Mouse (Mus musculus) MEL (cell line): ENCODE data around the gene Wscd1. TPM values are rescaled to one million over a fixed set of nuclear protein-coding genes. Genes with fewer than 3 reads are reported as not detected.

Experiments used
- DNase-seq: peaks from one replicate; pipeline ENCODE4 v3.0.0; 2011; ENCODE audit warnings: low read depth, low spot score
- H3K27ac ChIP-seq: 2 replicates; pipeline ENCODE4 v1.5.1; 2012; ENCODE audit warnings: low read depth, mild to moderate bottlenecking, control low read depth, low read length, moderate library complexity; ENCODE audit not compliant: control insufficient read depth
- H3K27me3 ChIP-seq, 2 experiments: fragments of 150-350 bp in 1 of 2; sonication (generic) in 1 of 2; 2 replicates each; pipeline ENCODE4 v1.6.1; 2012; ENCODE audit warnings: low read length in 2 of 2, mild to moderate bottlenecking in 2 of 2, improper control_type of control experiment in 1 of 2, moderate library complexity in 1 of 2; ENCODE audit not compliant: insufficient read depth in 2 of 2, control insufficient read depth in 1 of 2
- H3K36me3 ChIP-seq, 2 experiments: 2 replicates each; pipeline ENCODE4 v1.6.1; 2012 to 2014; ENCODE audit warnings: low read length in 2 of 2, improper control_type of control experiment in 1 of 2, inconsistent platforms in 1 of 2, mild to moderate bottlenecking in 1 of 2; ENCODE audit not compliant: insufficient read depth in 2 of 2, control insufficient read depth in 1 of 2
- H3K4me1 ChIP-seq, 2 experiments: fragments of 150-350 bp in 1 of 2; sonication (generic) in 1 of 2; 2 replicates each; pipeline ENCODE4 v1.6.1; 2012; ENCODE audit warnings: low read length in 2 of 2, improper control_type of control experiment in 1 of 2, mild to moderate bottlenecking in 1 of 2; ENCODE audit not compliant: insufficient read depth in 2 of 2, control insufficient read depth in 1 of 2
- H3K4me3 ChIP-seq, 2 experiments: fragments of 150-350 bp in 1 of 2; sonication (generic) in 1 of 2; 2 replicates each; pipeline ENCODE4 v1.5.1; 2012; ENCODE audit warnings: low read depth in 2 of 2, low read length in 2 of 2, mild to moderate bottlenecking in 2 of 2, moderate library complexity in 2 of 2, control low read depth in 1 of 2, improper control_type of control experiment in 1 of 2; ENCODE audit not compliant: control insufficient read depth in 1 of 2, insufficient read depth in 1 of 2
- H3K79me2 ChIP-seq: 2 replicates; pipeline ENCODE4 v1.6.1; 2012; ENCODE audit warnings: mild to moderate bottlenecking, low read length, moderate library complexity; ENCODE audit not compliant: control insufficient read depth, poor library complexity, insufficient read depth
- H3K9ac ChIP-seq: 2 replicates; pipeline ENCODE4 v1.6.1; 2012; ENCODE audit warnings: low read depth, mild to moderate bottlenecking, control low read depth, low read length, moderate library complexity; ENCODE audit not compliant: control insufficient read depth, poor library complexity, severe bottlenecking
- H3K9me3 ChIP-seq: fragments of 150-350 bp; sonication (generic); replicated peaks from 2 replicates; pipeline ENCODE4 v1.6.1; 2012; ENCODE audit warnings: mild to moderate bottlenecking, low read length, improper control_type of control experiment, moderate library complexity; ENCODE audit not compliant: insufficient read depth
- BHLHE40 ChIP-seq: IDR thresholded peaks from 2 replicates; pipeline ENCODE4 v1.6.1; 2012; ENCODE audit warnings: low read depth, mild to moderate bottlenecking, inconsistent platforms, low read length, improper control_type of control experiment, borderline replicate concordance
- CHD1 ChIP-seq: IDR thresholded peaks from 2 replicates; pipeline ENCODE4 v1.6.1; 2012; ENCODE audit warnings: low read depth, mild to moderate bottlenecking, inconsistent platforms, low read length, improper control_type of control experiment
- CHD2 ChIP-seq: IDR thresholded peaks from 2 replicates; pipeline ENCODE4 v1.6.1; 2011; ENCODE audit warnings: low read length, improper control_type of control experiment
- CTCF ChIP-seq, 3 experiments: IDR thresholded peaks in 2 of 3; conservative IDR thresholded peaks in 1 of 3; 2 replicates each; pipeline ENCODE4 v1.5.1; 2011 to 2012; ENCODE audit warnings: low read length in 3 of 3, low read depth in 2 of 3, mild to moderate bottlenecking in 2 of 3, improper control_type of control experiment in 1 of 3, inconsistent platforms in 1 of 3, mixed read lengths in 1 of 3, moderate library complexity in 1 of 3; ENCODE audit not compliant: control insufficient read depth in 1 of 3, insufficient read depth in 1 of 3, poor library complexity in 1 of 3, severe bottlenecking in 1 of 3
- ELF1 ChIP-seq: IDR thresholded peaks from 2 replicates; pipeline ENCODE4 v1.6.1; 2014; ENCODE audit warnings: low read depth, mild to moderate bottlenecking, inconsistent platforms, low read length, improper control_type of control experiment, moderate library complexity
- EP300 ChIP-seq, 2 experiments: IDR thresholded peaks; 2 replicates each; pipeline ENCODE4 v1.6.1; 2011; ENCODE audit warnings: improper control_type of control experiment in 2 of 2, low read length in 2 of 2, low read depth in 1 of 2, mild to moderate bottlenecking in 1 of 2
- ETS1 ChIP-seq: IDR thresholded peaks from 2 replicates; pipeline ENCODE4 v1.6.1; 2012; ENCODE audit warnings: low read depth, mild to moderate bottlenecking, inconsistent platforms, low read length, improper control_type of control experiment, moderate library complexity
- GABPA ChIP-seq: IDR thresholded peaks from 2 replicates; pipeline ENCODE4 v1.6.1; 2012; ENCODE audit warnings: low read depth, mild to moderate bottlenecking, inconsistent platforms, low read length, improper control_type of control experiment, moderate library complexity
- JUND ChIP-seq: IDR thresholded peaks from 2 replicates; pipeline ENCODE4 v1.6.1; 2011; ENCODE audit warnings: low read depth, mild to moderate bottlenecking, improper control_type of control experiment, low read length
- MAX ChIP-seq: IDR thresholded peaks from 2 replicates; pipeline ENCODE4 v1.6.1; 2011; ENCODE audit warnings: low read length, improper control_type of control experiment
- MEF2A ChIP-seq: IDR thresholded peaks from 2 replicates; pipeline ENCODE4 v1.6.1; 2014; ENCODE audit warnings: low read depth, mild to moderate bottlenecking, inconsistent platforms, low read length, improper control_type of control experiment; ENCODE audit not compliant: poor library complexity, insufficient replicate concordance, severe bottlenecking; ENCODE audit errors: extremely low read depth
- POLR2A ChIP-seq, 2 experiments: IDR thresholded peaks; 2 replicates each; pipeline ENCODE4 v1.6.1; 2011 to 2012; ENCODE audit warnings: low read length in 2 of 2, mild to moderate bottlenecking in 2 of 2, control low read depth in 1 of 2, improper control_type of control experiment in 1 of 2, low read depth in 1 of 2, moderate library complexity in 1 of 2; ENCODE audit not compliant: control insufficient read depth in 1 of 2, insufficient read depth in 1 of 2, poor library complexity in 1 of 2
- POLR2AphosphoS2 ChIP-seq: IDR thresholded peaks from 2 replicates; pipeline ENCODE4 v1.6.1; 2011; ENCODE audit warnings: low read length, improper control_type of control experiment
- RAD21 ChIP-seq: IDR thresholded peaks from 2 replicates; pipeline ENCODE4 v1.6.1; 2011; ENCODE audit warnings: mild to moderate bottlenecking, low read depth, low read length, improper control_type of control experiment
- TCF12 ChIP-seq: IDR thresholded peaks from 2 replicates; pipeline ENCODE4 v1.6.1; 2014; ENCODE audit warnings: low read depth, mild to moderate bottlenecking, inconsistent platforms, low read length, improper control_type of control experiment, moderate library complexity
- UBTF ChIP-seq: IDR thresholded peaks from 2 replicates; pipeline ENCODE4 v1.6.1; 2012; ENCODE audit warnings: low read depth, mild to moderate bottlenecking, inconsistent platforms, low read length, improper control_type of control experiment, moderate library complexity, borderline replicate concordance; ENCODE audit not compliant: insufficient read depth
- USF1 ChIP-seq: IDR thresholded peaks from 2 replicates; pipeline ENCODE4 v1.6.1; 2014; ENCODE audit warnings: low read depth, mild to moderate bottlenecking, inconsistent platforms, low read length, improper control_type of control experiment, moderate library complexity
- USF2 ChIP-seq, 2 experiments: IDR thresholded peaks; 2 replicates each; pipeline ENCODE4 v1.6.1; 2011 to 2012; ENCODE audit warnings: improper control_type of control experiment in 2 of 2, low read length in 2 of 2, borderline replicate concordance in 1 of 2, inconsistent platforms in 1 of 2, low read depth in 1 of 2, mild to moderate bottlenecking in 1 of 2; ENCODE audit not compliant: insufficient read depth in 1 of 2
- ZKSCAN1 ChIP-seq: IDR thresholded peaks from 2 replicates; pipeline ENCODE4 v1.6.1; 2012; ENCODE audit warnings: low read depth, mild to moderate bottlenecking, inconsistent platforms, low read length, improper control_type of control experiment, moderate library complexity
- ZMIZ1 ChIP-seq: IDR thresholded peaks from 2 replicates; pipeline ENCODE4 v1.6.1; 2012; ENCODE audit warnings: low read depth, mild to moderate bottlenecking, inconsistent platforms, low read length, improper control_type of control experiment, moderate library complexity
- polyA plus RNA-seq, 2 experiments: library from polyadenylated mRNA; stranded (reverse) in 1 of 2; unstranded in 1 of 2; fragments of >175 nt in 1 of 2; fragments of >200 nt in 1 of 2; gene quantifications; 2 replicates each; pipeline versions ENCODE4 v1.2.1 to v1.2.4; 2012; ENCODE audit warnings: low replicate concordance in 2 of 2, low read depth in 1 of 2; ENCODE audit not compliant: insufficient read length in 2 of 2, insufficient read depth in 1 of 2, missing spikeins in 1 of 2
- total RNA-seq: library from RNA; depleted of rRNA; stranded (reverse); fragments of 300-350 nt; gene quantifications from 2 replicates; pipeline ENCODE4 v1.2.3, GENCODE M21; 2012

Wscd1 gene
- total and polyA plus RNA-seq, 3 experiments = not detected

GRCm38 (mm10) chr11:71756325-71756724 lies 6.6 kb downstream of the Wscd1 start:
- no peaks in the 10 kb centered on the region for H3K9me3 ChIP-seq
- no peaks in the 10 kb centered on the region for H3K27me3 ChIP-seq
- no peaks in the 10 kb centered on the region for H3K4me1 ChIP-seq
- DNase-seq = no peak
- H3K9ac ChIP-seq = no peak overlapping the region
- H3K4me3 ChIP-seq = no peak overlapping the region
- no peaks in the 10 kb centered on the region for H3K79me2 ChIP-seq
- no peak overlapping the region for H3K27ac ChIP-seq
- TF ChIP-seq ELF1 (no peak), ETS1 (no peak), GABPA (no peak), CHD2 (no peak), ZMIZ1 (no peak), UBTF (no peak), EP300 (IDR thresholded peaks at IDR 0.05; ENCODE audit: low read depth in 1 of 2, low read length in 2 of 2) (no peak)
- H3K36me3 ChIP-seq = no peaks in the 10 kb centered on the region

- H3K27ac ChIP-seq = no peak overlapping the region
- H3K4me3 ChIP-seq = no peak overlapping the region
- no peaks in the 10 kb centered on the region for H3K9me3 ChIP-seq
- no peaks in the 10 kb centered on the region for H3K36me3 ChIP-seq
- H3K9ac ChIP-seq = no peak overlapping the region
- TF ChIP-seq JUND (no peak), MEF2A (no peak), ZKSCAN1 (no peak)
- no peak for DNase-seq
- no peaks in the 10 kb centered on the region for H3K79me2 ChIP-seq
- no peaks in the 10 kb centered on the region for H3K4me1 ChIP-seq
- no peaks in the 10 kb centered on the region for H3K27me3 ChIP-seq
Measured at GRCm38 (mm10) chr11:71758211-71759110, 8.7 kb downstream of the Wscd1 start.

GRCm38 (mm10) chr11:71760991-71761390 lies 11.3 kb downstream of the Wscd1 start:
- no peak for TF ChIP-seq TCF12
- TF ChIP-seq RAD21 = no peak
- TF ChIP-seq USF2 (IDR thresholded peaks at IDR 0.05; ENCODE audit: borderline replicate concordance in 1 of 2, insufficient read depth in 1 of 2, low read depth in 1 of 2, low read length in 2 of 2) = no peak
- TF ChIP-seq POLR2AphosphoS2 = no peak
- no peak for TF ChIP-seq ETS1
- TF ChIP-seq BHLHE40 = no peak
- no peak for TF ChIP-seq CHD1
- TF ChIP-seq MAX = no peak
- TF ChIP-seq CHD2 = no peak
- no peak for TF ChIP-seq USF1
- no peak for TF ChIP-seq CTCF (IDR thresholded peaks at IDR 0.05 in 2 of 3, conservative IDR thresholded peaks at IDR 0.05 in 1 of 3; ENCODE audit: control insufficient read depth in 1 of 3, insufficient read depth in 1 of 3, low read depth in 2 of 3, low read length in 3 of 3, poor library complexity in 1 of 3, severe bottlenecking in 1 of 3)
- no peak for TF ChIP-seq POLR2A (IDR thresholded peaks at IDR 0.05; ENCODE audit: control insufficient read depth in 1 of 2, insufficient read depth in 1 of 2, low read depth in 1 of 2, low read length in 2 of 2, poor library complexity in 1 of 2)
- no peaks in the 10 kb centered on the region for H3K9me3 ChIP-seq
- no peaks in the 10 kb centered on the region for H3K4me1 ChIP-seq
- H3K36me3 ChIP-seq = no peaks in the 10 kb centered on the region
- H3K4me3 ChIP-seq = no peak overlapping the region
- DNase-seq = no peak
- H3K9ac ChIP-seq = no peak overlapping the region
- no peaks in the 10 kb centered on the region for H3K79me2 ChIP-seq
- no peak overlapping the region for H3K27ac ChIP-seq
- no peaks in the 10 kb centered on the region for H3K27me3 ChIP-seq
